Mouse (Mus musculus) spleen, adult 2 months (tissue): ENCODE measurements around the gene Ctsh.

Source experiments
- CTCF ChIP-seq: fragments of 200-500 bp; IDR thresholded peaks from 2 replicates; pipeline ENCODE4 v1.5.1; 2011; ENCODE audit warnings: mild to moderate bottlenecking, inconsistent platforms; ENCODE audit not compliant: insufficient read depth, insufficient read length, insufficient replicate concordance; ENCODE audit errors: extremely low read depth
- POLR2A ChIP-seq: fragments of 200-500 bp; IDR thresholded peaks from 2 replicates; pipeline ENCODE4 v1.6.1; 2011; ENCODE audit warnings: low read depth, low read length, inconsistent platforms

DNA sequence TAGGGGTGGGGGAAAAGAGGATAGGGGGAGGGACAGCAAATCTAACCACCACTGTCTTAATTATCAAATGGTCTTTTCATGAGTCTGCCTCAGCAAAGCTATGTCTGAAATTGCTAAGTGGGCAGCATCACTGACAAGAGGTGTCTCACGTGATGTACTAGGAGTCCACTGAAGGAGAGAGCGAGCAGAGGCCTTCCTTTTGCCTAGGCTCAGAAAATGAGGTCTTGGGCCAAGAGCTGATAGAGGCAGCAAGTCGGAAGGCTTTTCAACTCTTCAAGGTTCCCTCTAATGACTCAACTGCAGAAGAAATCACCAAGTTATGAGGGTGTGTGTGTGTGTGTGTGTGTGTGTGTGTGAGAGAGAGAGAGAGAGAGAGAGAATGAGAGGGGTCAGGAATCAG, 30.2 kb downstream of the Ctsh start:
- TF ChIP-seq CTCF, result no peak
- no peak for TF ChIP-seq POLR2A
